Mouse (Mus musculus): Measurements from ENCODE around the gene Kif3a. TPM values are rescaled to one million over a fixed set of nuclear protein-coding genes. Genes with fewer than 3 reads are reported as not detected.

The Kif3a gene
- polyA plus RNA-seq, 1 experiment = 4.2 TPM

- WGBS = 84% methylated on average over 4 of the region's 4 CpGs
- H3K4me1 ChIP-seq (replicated peaks; ENCODE audit: control insufficient read depth, insufficient read depth, low read length) = no peaks in the 10 kb centered on the region
- TF ChIP-seq POLR2A (IDR thresholded peaks at IDR 0.05; ENCODE audit: control insufficient read depth, extremely low read depth, insufficient read depth, low read length, poor library complexity) (no peak), CTCF (IDR thresholded peaks at IDR 0.05; ENCODE audit: borderline replicate concordance, control insufficient read depth, extremely low read depth, insufficient read depth, low read length, poor library complexity) (no peak)
- H3K4me3 ChIP-seq (ENCODE audit: control insufficient read depth, insufficient read depth, low read length) = no peak overlapping the region
- no peak overlapping the region for H3K27ac ChIP-seq (ENCODE audit: control insufficient read depth, insufficient read depth, low read length)
- no peaks in the 10 kb centered on the region for H3K27me3 ChIP-seq (ENCODE audit: control insufficient read depth, insufficient read depth, low read length)
- DNase-seq = no peak
- H3K36me3 ChIP-seq (ENCODE audit: control insufficient read depth, insufficient read depth, low read length) = no peaks in the 10 kb centered on the region
These were observed 50.5 kb downstream of the Kif3a start for GRCm38 (mm10) chr11:53617562-53618109.

DNA sequence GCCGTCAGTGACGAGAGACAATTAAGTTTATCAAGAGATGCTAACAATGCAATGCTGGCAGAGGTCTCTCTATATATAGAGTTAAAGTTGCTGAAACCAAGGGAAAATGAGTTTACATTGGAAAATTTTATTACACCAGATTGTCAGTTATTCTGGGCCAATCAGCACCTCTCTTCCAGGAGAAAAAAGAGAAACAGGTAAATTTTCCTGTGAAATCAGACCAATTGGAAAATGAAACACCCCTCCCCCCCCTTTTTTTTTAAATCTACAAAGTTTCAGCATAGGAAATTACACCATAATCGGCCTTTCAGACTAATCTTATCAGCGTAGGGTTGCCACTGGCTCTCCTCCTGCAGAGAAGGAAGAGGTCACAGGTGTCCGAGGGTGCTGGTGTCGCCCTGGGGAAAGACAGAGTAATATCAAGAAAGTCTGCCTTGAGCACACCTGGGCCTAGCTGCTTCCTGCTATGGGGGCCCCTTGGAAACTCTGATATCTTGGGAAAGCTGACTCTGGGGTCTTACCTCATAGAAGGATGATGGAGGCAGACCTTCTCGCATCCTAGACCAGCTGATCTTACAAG lies 51.5 kb downstream of the Kif3a start, which contains the start of gene Il4:
Gene Il4 (minus strand): TSS at position 51 of the 580 bp plus-strand sequence.
- no peaks in the 10 kb centered on the region for H3K27me3 ChIP-seq (ENCODE audit: control insufficient read depth, insufficient read depth, low read length)
- 67% methylated on average over 7 of the region's 7 CpGs for WGBS
- no peaks in the 10 kb centered on the region for H3K4me1 ChIP-seq (replicated peaks; ENCODE audit: control insufficient read depth, insufficient read depth, low read length)
- TF ChIP-seq CTCF (IDR thresholded peaks at IDR 0.05; ENCODE audit: borderline replicate concordance, control insufficient read depth, extremely low read depth, insufficient read depth, low read length, poor library complexity) (no peak), POLR2A (IDR thresholded peaks at IDR 0.05; ENCODE audit: control insufficient read depth, extremely low read depth, insufficient read depth, low read length, poor library complexity) (no peak)
- no peak for DNase-seq
- H3K4me3 ChIP-seq (ENCODE audit: control insufficient read depth, insufficient read depth, low read length) = no peak within 1 kb of the TSS
- no peaks in the 10 kb centered on the region for H3K36me3 ChIP-seq (ENCODE audit: control insufficient read depth, insufficient read depth, low read length)
- H3K27ac ChIP-seq (ENCODE audit: control insufficient read depth, insufficient read depth, low read length) = no peak within 1 kb of the TSS

DNA sequence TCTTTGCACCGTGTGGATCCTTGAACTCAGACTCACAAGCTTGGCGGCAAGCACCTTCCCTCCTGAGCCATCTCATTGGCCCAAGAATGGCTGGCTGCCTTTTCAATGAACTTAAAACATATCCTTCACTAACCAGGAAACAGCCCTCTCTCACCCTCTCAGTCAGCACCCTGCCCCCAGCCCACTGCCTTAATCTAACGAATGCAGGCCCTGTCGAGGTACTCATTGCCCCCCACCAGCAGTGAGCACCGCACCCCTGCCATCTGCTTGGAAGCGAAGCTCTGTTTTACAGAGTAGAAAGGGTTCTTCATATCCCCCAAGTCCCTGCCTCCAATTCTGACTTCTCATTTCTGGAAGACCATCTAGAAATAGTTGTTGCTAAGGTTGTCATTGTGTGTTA lies 52.2 kb downstream of the Kif3a start:
- H3K36me3 ChIP-seq (ENCODE audit: control insufficient read depth, insufficient read depth, low read length) = no peaks in the 10 kb centered on the region
- TF ChIP-seq POLR2A (IDR thresholded peaks at IDR 0.05; ENCODE audit: control insufficient read depth, extremely low read depth, insufficient read depth, low read length, poor library complexity) (no peak), CTCF (IDR thresholded peaks at IDR 0.05; ENCODE audit: borderline replicate concordance, control insufficient read depth, extremely low read depth, insufficient read depth, low read length, poor library complexity) (no peak)
- WGBS = 84% methylated on average over 6 of the region's 6 CpGs
- DNase-seq = no peak
- H3K27ac ChIP-seq (ENCODE audit: control insufficient read depth, insufficient read depth, low read length) = no peak overlapping the region
- no peaks in the 10 kb centered on the region for H3K27me3 ChIP-seq (ENCODE audit: control insufficient read depth, insufficient read depth, low read length)
- no peaks in the 10 kb centered on the region for H3K4me1 ChIP-seq (replicated peaks; ENCODE audit: control insufficient read depth, insufficient read depth, low read length)
- no peak overlapping the region for H3K4me3 ChIP-seq (ENCODE audit: control insufficient read depth, insufficient read depth, low read length)

- H3K4me3 ChIP-seq (ENCODE audit: control insufficient read depth, insufficient read depth, low read length) = no peak overlapping the region
- no peaks in the 10 kb centered on the region for H3K4me1 ChIP-seq (replicated peaks; ENCODE audit: control insufficient read depth, insufficient read depth, low read length)
- H3K36me3 ChIP-seq (ENCODE audit: control insufficient read depth, insufficient read depth, low read length) = no peaks in the 10 kb centered on the region
- H3K27ac ChIP-seq (ENCODE audit: control insufficient read depth, insufficient read depth, low read length) = no peak overlapping the region
- no peak for TF ChIP-seq POLR2A (IDR thresholded peaks at IDR 0.05; ENCODE audit: control insufficient read depth, extremely low read depth, insufficient read depth, low read length, poor library complexity)
- TF ChIP-seq CTCF (IDR thresholded peaks at IDR 0.05; ENCODE audit: borderline replicate concordance, control insufficient read depth, extremely low read depth, insufficient read depth, low read length, poor library complexity) = no peak
- no peaks in the 10 kb centered on the region for H3K27me3 ChIP-seq (ENCODE audit: control insufficient read depth, insufficient read depth, low read length)
- DNase-seq = no peak
- WGBS = 94% methylated on average over 4 of the region's 4 CpGs
These were observed 52.9 kb downstream of the Kif3a start for GRCm38 (mm10) chr11:53620094-53620493.

- no peak overlapping the region for H3K27ac ChIP-seq (ENCODE audit: control insufficient read depth, insufficient read depth, low read length)
- H3K4me1 ChIP-seq (replicated peaks; ENCODE audit: control insufficient read depth, insufficient read depth, low read length) = no peaks in the 10 kb centered on the region
- TF ChIP-seq POLR2A (IDR thresholded peaks at IDR 0.05; ENCODE audit: control insufficient read depth, extremely low read depth, insufficient read depth, low read length, poor library complexity) (no peak), CTCF (IDR thresholded peaks at IDR 0.05; ENCODE audit: borderline replicate concordance, control insufficient read depth, extremely low read depth, insufficient read depth, low read length, poor library complexity) (no peak)
- no peaks in the 10 kb centered on the region for H3K27me3 ChIP-seq (ENCODE audit: control insufficient read depth, insufficient read depth, low read length)
- no peaks in the 10 kb centered on the region for H3K36me3 ChIP-seq (ENCODE audit: control insufficient read depth, insufficient read depth, low read length)
- H3K4me3 ChIP-seq (ENCODE audit: control insufficient read depth, insufficient read depth, low read length) = no peak overlapping the region
- 83% methylated on average over 11 of the region's 11 CpGs for WGBS
- no peak for DNase-seq
These were observed 54.6 kb downstream of the Kif3a start for GRCm38 (mm10) chr11:53621582-53622439.

DNA sequence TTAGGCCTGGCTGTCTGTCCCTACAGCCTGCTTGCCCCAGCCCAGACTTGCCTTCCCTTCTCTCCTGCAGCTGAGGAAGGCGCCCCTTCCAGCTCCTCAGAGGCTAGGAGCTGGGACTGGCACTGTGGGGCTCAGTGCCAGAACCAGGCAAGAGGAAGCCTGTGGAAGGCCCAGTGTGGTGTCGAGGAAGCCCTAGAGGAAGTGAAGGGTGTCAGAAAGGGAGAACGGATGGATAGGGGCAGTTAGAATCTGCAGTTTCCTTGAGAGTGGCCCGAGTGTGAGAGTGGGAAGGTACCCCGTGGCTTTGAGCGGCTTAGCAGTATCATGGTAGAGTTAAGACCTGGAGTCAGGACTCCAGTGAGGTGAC lies 55.2 kb downstream of the Kif3a start:
- Histone ChIP-seq H3K27me3 (ENCODE audit: control insufficient read depth, insufficient read depth, low read length) (no peaks in the 10 kb centered on the region), H3K4me3 (ENCODE audit: control insufficient read depth, insufficient read depth, low read length) (no peak overlapping the region), H3K4me1 (replicated peaks; ENCODE audit: control insufficient read depth, insufficient read depth, low read length) (no peaks in the 10 kb centered on the region), H3K36me3 (ENCODE audit: control insufficient read depth, insufficient read depth, low read length) (no peaks in the 10 kb centered on the region), H3K27ac (ENCODE audit: control insufficient read depth, insufficient read depth, low read length) (no peak overlapping the region)
- 43% methylated on average over 6 of the region's 6 CpGs for WGBS
- no peak for DNase-seq
- TF ChIP-seq POLR2A (IDR thresholded peaks at IDR 0.05; ENCODE audit: control insufficient read depth, extremely low read depth, insufficient read depth, low read length, poor library complexity) = no peak
- no peak for TF ChIP-seq CTCF (IDR thresholded peaks at IDR 0.05; ENCODE audit: borderline replicate concordance, control insufficient read depth, extremely low read depth, insufficient read depth, low read length, poor library complexity)
